Mouse (Mus musculus) kidney, adult 2 months (tissue): ENCODE data around the gene Wdr63.

Source experiments
- CTCF ChIP-seq: fragments of 200-500 bp; conservative IDR thresholded peaks from 2 replicates; pipeline ENCODE4 v1.5.1; 2011; ENCODE audit warnings: low read depth, mild to moderate bottlenecking, control low read depth, low read length, moderate library complexity, mixed read lengths; ENCODE audit not compliant: insufficient read depth, insufficient read length
- POLR2A ChIP-seq: fragments of 200-500 bp; IDR thresholded peaks from one replicate; pipeline ENCODE4 v1.6.1; 2011; ENCODE audit warnings: low read depth, low read length, control low read depth

DNA sequence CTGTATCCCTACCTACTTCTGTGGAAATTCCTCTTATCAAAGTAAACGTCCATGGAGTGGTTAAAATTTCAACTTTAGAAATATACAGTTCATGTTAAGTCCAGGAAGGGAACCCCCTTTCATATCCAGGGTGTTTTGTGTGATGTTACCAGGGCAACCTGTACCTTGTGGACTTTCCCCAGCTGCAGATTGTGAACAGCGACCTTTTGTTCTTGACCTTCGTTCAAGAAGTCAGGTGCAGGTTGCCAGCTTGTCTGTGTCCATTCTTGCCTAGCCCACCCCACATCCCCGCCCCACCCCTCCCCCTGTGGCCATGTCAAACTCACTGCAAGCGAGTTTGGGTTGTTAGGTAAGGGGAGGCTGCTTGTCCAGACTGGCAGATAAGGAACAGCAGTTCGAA is 80.8 kb downstream of the Wdr63 start:
- TF ChIP-seq CTCF (no peak), POLR2A (no peak)
